Mouse (Mus musculus) MEL (cell line): ENCODE results near the gene Plbd2. TPM values are rescaled to one million over a fixed set of nuclear protein-coding genes. Genes with fewer than 3 reads are reported as not detected.

ENCODE experiments used
- DNase-seq: peaks from one replicate; pipeline ENCODE4 v3.0.0; 2011; ENCODE audit warnings: low read depth, low spot score
- H3K27ac ChIP-seq: 2 replicates; pipeline ENCODE4 v1.5.1; 2012; ENCODE audit warnings: low read depth, mild to moderate bottlenecking, control low read depth, low read length, moderate library complexity; ENCODE audit not compliant: control insufficient read depth
- H3K27me3 ChIP-seq, 2 experiments: fragments of 150-350 bp in 1 of 2; sonication (generic) in 1 of 2; 2 replicates each; pipeline ENCODE4 v1.6.1; 2012; ENCODE audit warnings: low read length in 2 of 2, mild to moderate bottlenecking in 2 of 2, improper control_type of control experiment in 1 of 2, moderate library complexity in 1 of 2; ENCODE audit not compliant: insufficient read depth in 2 of 2, control insufficient read depth in 1 of 2
- H3K36me3 ChIP-seq, 2 experiments: 2 replicates each; pipeline ENCODE4 v1.6.1; 2012 to 2014; ENCODE audit warnings: low read length in 2 of 2, improper control_type of control experiment in 1 of 2, inconsistent platforms in 1 of 2, mild to moderate bottlenecking in 1 of 2; ENCODE audit not compliant: insufficient read depth in 2 of 2, control insufficient read depth in 1 of 2
- H3K4me1 ChIP-seq, 2 experiments: fragments of 150-350 bp in 1 of 2; sonication (generic) in 1 of 2; 2 replicates each; pipeline ENCODE4 v1.6.1; 2012; ENCODE audit warnings: low read length in 2 of 2, improper control_type of control experiment in 1 of 2, mild to moderate bottlenecking in 1 of 2; ENCODE audit not compliant: insufficient read depth in 2 of 2, control insufficient read depth in 1 of 2
- H3K4me3 ChIP-seq, 2 experiments: fragments of 150-350 bp in 1 of 2; sonication (generic) in 1 of 2; 2 replicates each; pipeline ENCODE4 v1.5.1; 2012; ENCODE audit warnings: low read depth in 2 of 2, low read length in 2 of 2, mild to moderate bottlenecking in 2 of 2, moderate library complexity in 2 of 2, control low read depth in 1 of 2, improper control_type of control experiment in 1 of 2; ENCODE audit not compliant: control insufficient read depth in 1 of 2, insufficient read depth in 1 of 2
- H3K79me2 ChIP-seq: 2 replicates; pipeline ENCODE4 v1.6.1; 2012; ENCODE audit warnings: mild to moderate bottlenecking, low read length, moderate library complexity; ENCODE audit not compliant: control insufficient read depth, poor library complexity, insufficient read depth
- H3K9ac ChIP-seq: 2 replicates; pipeline ENCODE4 v1.6.1; 2012; ENCODE audit warnings: low read depth, mild to moderate bottlenecking, control low read depth, low read length, moderate library complexity; ENCODE audit not compliant: control insufficient read depth, poor library complexity, severe bottlenecking
- H3K9me3 ChIP-seq: fragments of 150-350 bp; sonication (generic); replicated peaks from 2 replicates; pipeline ENCODE4 v1.6.1; 2012; ENCODE audit warnings: mild to moderate bottlenecking, low read length, improper control_type of control experiment, moderate library complexity; ENCODE audit not compliant: insufficient read depth
- BHLHE40 ChIP-seq: IDR thresholded peaks from 2 replicates; pipeline ENCODE4 v1.6.1; 2012; ENCODE audit warnings: low read depth, mild to moderate bottlenecking, inconsistent platforms, low read length, improper control_type of control experiment, borderline replicate concordance
- CHD2 ChIP-seq: IDR thresholded peaks from 2 replicates; pipeline ENCODE4 v1.6.1; 2011; ENCODE audit warnings: low read length, improper control_type of control experiment
- CTCF ChIP-seq, 3 experiments: IDR thresholded peaks in 2 of 3; conservative IDR thresholded peaks in 1 of 3; 2 replicates each; pipeline ENCODE4 v1.5.1; 2011 to 2012; ENCODE audit warnings: low read length in 3 of 3, low read depth in 2 of 3, mild to moderate bottlenecking in 2 of 3, improper control_type of control experiment in 1 of 3, inconsistent platforms in 1 of 3, mixed read lengths in 1 of 3, moderate library complexity in 1 of 3; ENCODE audit not compliant: control insufficient read depth in 1 of 3, insufficient read depth in 1 of 3, poor library complexity in 1 of 3, severe bottlenecking in 1 of 3
- EP300 ChIP-seq, 2 experiments: IDR thresholded peaks; 2 replicates each; pipeline ENCODE4 v1.6.1; 2011; ENCODE audit warnings: improper control_type of control experiment in 2 of 2, low read length in 2 of 2, low read depth in 1 of 2, mild to moderate bottlenecking in 1 of 2
- ETS1 ChIP-seq: IDR thresholded peaks from 2 replicates; pipeline ENCODE4 v1.6.1; 2012; ENCODE audit warnings: low read depth, mild to moderate bottlenecking, inconsistent platforms, low read length, improper control_type of control experiment, moderate library complexity
- GABPA ChIP-seq: IDR thresholded peaks from 2 replicates; pipeline ENCODE4 v1.6.1; 2012; ENCODE audit warnings: low read depth, mild to moderate bottlenecking, inconsistent platforms, low read length, improper control_type of control experiment, moderate library complexity
- KAT2A ChIP-seq: conservative IDR thresholded peaks from 2 replicates; pipeline ENCODE4 v1.6.1; 2012; ENCODE audit warnings: low read depth, low read length, improper control_type of control experiment, inconsistent platforms
- NRF1 ChIP-seq: IDR thresholded peaks from 2 replicates; pipeline ENCODE4 v1.6.1; 2014; ENCODE audit warnings: low read depth, mild to moderate bottlenecking, inconsistent platforms, low read length, improper control_type of control experiment, moderate library complexity; ENCODE audit not compliant: poor library complexity, insufficient read depth, severe bottlenecking
- POLR2A ChIP-seq, 2 experiments: IDR thresholded peaks; 2 replicates each; pipeline ENCODE4 v1.6.1; 2011 to 2012; ENCODE audit warnings: low read length in 2 of 2, mild to moderate bottlenecking in 2 of 2, control low read depth in 1 of 2, improper control_type of control experiment in 1 of 2, low read depth in 1 of 2, moderate library complexity in 1 of 2; ENCODE audit not compliant: control insufficient read depth in 1 of 2, insufficient read depth in 1 of 2, poor library complexity in 1 of 2
- POLR2AphosphoS2 ChIP-seq: IDR thresholded peaks from 2 replicates; pipeline ENCODE4 v1.6.1; 2011; ENCODE audit warnings: low read length, improper control_type of control experiment
- POLR2AphosphoS5 ChIP-seq: IDR thresholded peaks from 2 replicates; pipeline ENCODE4 v1.6.1; 2012; ENCODE audit warnings: low read depth, borderline replicate concordance, mild to moderate bottlenecking, inconsistent platforms, low read length, moderate library complexity, mixed read lengths
- RAD21 ChIP-seq: IDR thresholded peaks from 2 replicates; pipeline ENCODE4 v1.6.1; 2011; ENCODE audit warnings: mild to moderate bottlenecking, low read depth, low read length, improper control_type of control experiment
- SMC3 ChIP-seq: IDR thresholded peaks from 2 replicates; pipeline ENCODE4 v1.6.1; 2011; ENCODE audit warnings: low read depth, low read length, improper control_type of control experiment
- TBP ChIP-seq: IDR thresholded peaks from 2 replicates; pipeline ENCODE4 v1.8.0; 2011; ENCODE audit warnings: low read depth, low read length, improper control_type of control experiment
- USF1 ChIP-seq: IDR thresholded peaks from 2 replicates; pipeline ENCODE4 v1.6.1; 2014; ENCODE audit warnings: low read depth, mild to moderate bottlenecking, inconsistent platforms, low read length, improper control_type of control experiment, moderate library complexity
- USF2 ChIP-seq, 2 experiments: IDR thresholded peaks; 2 replicates each; pipeline ENCODE4 v1.6.1; 2011 to 2012; ENCODE audit warnings: improper control_type of control experiment in 2 of 2, low read length in 2 of 2, borderline replicate concordance in 1 of 2, inconsistent platforms in 1 of 2, low read depth in 1 of 2, mild to moderate bottlenecking in 1 of 2; ENCODE audit not compliant: insufficient read depth in 1 of 2
- ZC3H11A ChIP-seq: IDR thresholded peaks from 2 replicates; pipeline ENCODE4 v1.6.1; 2012; ENCODE audit warnings: low read depth, mild to moderate bottlenecking, inconsistent platforms, low read length, improper control_type of control experiment
- ZKSCAN1 ChIP-seq: IDR thresholded peaks from 2 replicates; pipeline ENCODE4 v1.6.1; 2012; ENCODE audit warnings: low read depth, mild to moderate bottlenecking, inconsistent platforms, low read length, improper control_type of control experiment, moderate library complexity
- polyA plus RNA-seq, 2 experiments: library from polyadenylated mRNA; stranded (reverse) in 1 of 2; unstranded in 1 of 2; fragments of >175 nt in 1 of 2; fragments of >200 nt in 1 of 2; gene quantifications; 2 replicates each; pipeline versions ENCODE4 v1.2.1 to v1.2.4; 2012; ENCODE audit warnings: low replicate concordance in 2 of 2, low read depth in 1 of 2; ENCODE audit not compliant: insufficient read length in 2 of 2, insufficient read depth in 1 of 2, missing spikeins in 1 of 2
- total RNA-seq: library from RNA; depleted of rRNA; stranded (reverse); fragments of 300-350 nt; gene quantifications from 2 replicates; pipeline ENCODE4 v1.2.3, GENCODE M21; 2012

The Plbd2 gene
- total and polyA plus RNA-seq, 3 experiments, result 10.1 to 30.5 TPM; not detected in 1

DNA sequence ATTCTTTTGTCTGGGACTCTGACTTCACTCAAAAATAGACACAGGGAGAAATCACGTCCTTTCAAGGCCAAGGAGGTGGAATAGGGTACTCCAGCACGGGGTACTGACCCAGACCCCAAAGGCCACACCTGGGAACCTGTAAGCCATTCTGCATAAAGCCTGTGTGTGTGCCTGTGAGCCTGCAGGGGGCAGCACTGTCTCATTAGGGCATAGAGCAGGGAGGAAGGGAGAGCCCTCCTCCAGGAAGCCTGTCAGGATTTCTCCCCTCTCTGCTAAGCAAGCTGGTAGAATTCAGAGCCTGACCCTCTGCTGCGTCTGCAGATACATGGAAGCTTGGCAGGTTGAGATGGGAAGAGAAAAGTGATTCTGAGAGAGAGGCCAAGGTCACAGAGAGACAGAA is 19.2 kb upstream of the Plbd2 start:
- Histone ChIP-seq H3K79me2 (no peaks in the 10 kb centered on the region), H3K9ac (no peak overlapping the region), H3K27ac (no peak overlapping the region), H3K4me3 (no peak overlapping the region), H3K36me3 (no peaks in the 10 kb centered on the region), H3K9me3 (no peaks in the 10 kb centered on the region), H3K27me3 (no peaks in the 10 kb centered on the region), H3K4me1 (no peaks in the 10 kb centered on the region)
- DNase-seq, result peak; percentile 60
- TF ChIP-seq KAT2A (no peak), RAD21 (peak; percentile 63), SMC3 (peak; percentile 73), USF1 (0 out of 2 replicates have a peak, but pooled peaks have one; percentile 11), CTCF (IDR thresholded peaks at IDR 0.05 in 2 of 3, conservative IDR thresholded peaks at IDR 0.05 in 1 of 3; ENCODE audit: control insufficient read depth in 1 of 3, insufficient read depth in 1 of 3, low read depth in 2 of 3, low read length in 3 of 3, poor library complexity in 1 of 3, severe bottlenecking in 1 of 3) (peak; percentile 65 to 79 (median 75)), USF2 (IDR thresholded peaks at IDR 0.05; ENCODE audit: borderline replicate concordance in 1 of 2, insufficient read depth in 1 of 2, low read depth in 1 of 2, low read length in 2 of 2) (no peak), ZKSCAN1 (peak; percentile 93), POLR2A (IDR thresholded peaks at IDR 0.05; ENCODE audit: control insufficient read depth in 1 of 2, insufficient read depth in 1 of 2, low read depth in 1 of 2, low read length in 2 of 2, poor library complexity in 1 of 2) (no peak), ZC3H11A (peak; percentile 51)

DNA sequence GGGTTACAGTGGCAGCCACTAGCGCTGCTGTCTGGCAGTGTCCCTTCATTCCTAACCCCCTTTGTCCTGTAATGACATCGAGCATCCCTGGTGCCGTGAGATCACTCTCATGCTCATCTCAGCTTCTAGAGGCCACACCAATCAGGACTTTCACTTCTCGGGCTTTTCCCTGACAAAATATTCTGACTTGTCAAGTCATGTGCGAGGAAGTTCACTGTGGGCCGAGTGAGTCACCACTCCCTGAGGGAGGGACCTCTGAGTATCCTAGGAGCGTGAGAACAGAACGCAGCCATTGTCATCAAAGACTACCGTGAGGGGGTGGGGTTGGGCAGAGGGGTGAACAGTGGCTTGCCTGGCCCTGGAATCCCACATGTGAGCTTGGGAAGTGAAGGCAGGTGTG is 14.1 kb upstream of the Plbd2 start:
- no peaks in the 10 kb centered on the region for H3K36me3 ChIP-seq
- H3K4me3 ChIP-seq, result no peak overlapping the region
- TF ChIP-seq POLR2AphosphoS2 (no peak), CHD2 (no peak), EP300 (IDR thresholded peaks at IDR 0.05; ENCODE audit: low read depth in 1 of 2, low read length in 2 of 2) (no peak)
- no peaks in the 10 kb centered on the region for H3K79me2 ChIP-seq
- no peaks in the 10 kb centered on the region for H3K27me3 ChIP-seq
- DNase-seq, result peak; percentile 20
- H3K27ac ChIP-seq, result no peak overlapping the region
- H3K9me3 ChIP-seq, result no peaks in the 10 kb centered on the region
- no peaks in the 10 kb centered on the region for H3K4me1 ChIP-seq
- H3K9ac ChIP-seq, result no peak overlapping the region

DNA sequence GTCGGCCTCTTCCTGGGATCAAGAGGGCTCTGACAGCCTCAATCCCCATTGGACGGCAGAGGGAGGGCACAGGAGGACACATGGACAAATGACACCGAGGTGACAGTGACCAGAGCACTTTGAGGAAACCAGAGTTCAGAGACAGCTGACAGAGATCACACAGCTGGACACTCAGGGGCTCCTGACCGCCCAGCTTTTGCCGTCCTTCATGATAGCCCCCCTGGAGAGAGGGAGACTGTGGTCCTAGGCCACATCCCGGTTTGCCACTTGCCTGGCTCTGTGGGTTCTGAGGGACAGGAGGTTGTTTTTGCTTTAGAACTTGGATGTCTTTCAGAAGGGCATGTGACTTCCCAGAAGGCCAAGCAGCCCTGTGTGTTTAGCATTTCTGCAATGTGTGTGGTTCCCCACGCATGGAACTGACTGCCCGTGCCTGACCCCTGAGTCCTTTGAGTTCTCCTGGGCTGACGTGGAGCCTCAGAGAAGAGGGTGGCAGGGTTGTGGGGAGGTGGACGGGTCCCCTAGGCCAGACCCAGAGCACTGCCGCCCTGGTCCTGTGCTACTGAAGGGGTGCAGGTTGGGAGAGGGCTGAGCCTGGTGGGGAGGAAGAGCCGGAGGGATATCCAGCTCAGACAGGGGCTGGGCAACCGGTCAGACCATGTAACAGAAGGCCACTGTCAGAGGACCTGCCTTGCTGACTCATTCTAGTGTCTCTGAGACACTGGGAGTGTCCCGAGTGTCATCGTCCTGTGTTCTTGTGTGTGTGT is 13.0 kb upstream of the Plbd2 start:
- Histone ChIP-seq H3K27ac (no peak overlapping the region), H3K9me3 (no peaks in the 10 kb centered on the region), H3K36me3 (peaks cover 0 to 3% of the 10 kb centered on the region in 2 experiments; a peak in 1 of 4 replicates), H3K4me3 (no peak overlapping the region), H3K9ac (no peak overlapping the region), H3K4me1 (peaks cover 0 to 6% of the 10 kb centered on the region in 2 experiments; a peak in 1 of 4 replicates), H3K79me2 (no peaks in the 10 kb centered on the region), H3K27me3 (no peaks in the 10 kb centered on the region)
- TF ChIP-seq GABPA (no peak), POLR2AphosphoS2 (no peak), NRF1 (no peak), ZKSCAN1 (no peak), TBP (no peak), KAT2A (no peak), POLR2AphosphoS5 (no peak), ETS1 (no peak), SMC3 (no peak), USF2 (IDR thresholded peaks at IDR 0.05; ENCODE audit: borderline replicate concordance in 1 of 2, insufficient read depth in 1 of 2, low read depth in 1 of 2, low read length in 2 of 2) (no peak), BHLHE40 (no peak)
- DNase-seq, result no peak
